Mouse (Mus musculus) gastrocnemius, adult 2 months (tissue): ENCODE results near the gene Iqcd. TPM values are rescaled to one million over a fixed set of nuclear protein-coding genes. Genes with fewer than 3 reads are reported as not detected.

Experiments used
- DNase-seq: peaks from one replicate; pipeline ENCODE4 v3.0.0; 2022
- H3K27ac ChIP-seq: fragments of 200-600 bp; 2 replicates; pipeline ENCODE4 v1.8.1; 2022; ENCODE audit warnings: mild to moderate bottlenecking
- H3K4me3 ChIP-seq: fragments of 200-600 bp; 2 replicates; pipeline ENCODE4 v1.8.1; 2022; ENCODE audit warnings: mild to moderate bottlenecking, moderate library complexity
- CTCF ChIP-seq: fragments of 200-600 bp; IDR thresholded peaks from 2 replicates; pipeline ENCODE4 v1.8.1; 2022; ENCODE audit warnings: antibody characterized with exemption, mild to moderate bottlenecking, moderate library complexity
- intact Hi-C: fragments of 180-260 bp; cut with DNase I; formaldehyde crosslinking; loops from one replicate; pipeline ENCODE4 v1.15.1; 2025
- long read RNA-seq, 2 experiments: library from polyadenylated mRNA; stranded (forward); transcript quantifications; one replicate each; pipeline ENCODE4 v2.0.0; 2021
- total RNA-seq, 2 experiments: library from RNA; stranded (reverse); gene quantifications; 2 replicates each; pipeline ENCODE4 v1.2.3; 2021

The Iqcd gene
- not detected for total RNA-seq
- long read RNA-seq, experiment 1, partial matches to known transcripts, result 0 of 1 reads
- long read RNA-seq, experiment 1, other reads (novel, unspliced or antisense), result 1 of 1 reads
- long read RNA-seq, experiment 2, result 0 reads

GRCm38 (mm10) chr5:120588569-120589094, at the start of gene Iqcd, which contains the start of gene Tpcn1:
TSS of gene Iqcd (plus strand) at chr5:120589016.
TSS of gene Tpcn1 (minus strand) at chr5:120588673.
- intact Hi-C loops, result loop anchor here (2.0 to 5.0 kb wide), 2 partner anchors 26 to 76 kb away; partner anchors contain the start of gene Slc8b1
- TF ChIP-seq CTCF, result peak; percentile 14; the same call in 1 of the 2 replicates

GRCm38 (mm10) chr5:120548236-120548850, 40.5 kb upstream of the Iqcd start:
- no peak for TF ChIP-seq CTCF
- Histone ChIP-seq H3K4me3 (no peak overlapping the region), H3K27ac (no peak overlapping the region)
- DNase-seq, result no peak
- intact Hi-C loops, result no loop called here

More at GRCm38 (mm10) chr5:120588569-120589094, at the start of gene Iqcd, which contains the start of gene Tpcn1:
- H3K27ac ChIP-seq, result peak within 1 kb of the TSS; percentile 92
- DNase-seq, result peak; percentile 100
- peak within 1 kb of the TSS; percentile 99 for H3K4me3 ChIP-seq

- intact Hi-C loops, result no loop called here
- Histone ChIP-seq H3K27ac (no peak overlapping the region), H3K4me3 (no peak overlapping the region)
- no peak for DNase-seq
- TF ChIP-seq CTCF, result no peak
Measured at GRCm38 (mm10) chr5:120550137-120550536, 38.7 kb upstream of the Iqcd start.

- no peak for DNase-seq
- TF ChIP-seq CTCF, result no peak
- Histone ChIP-seq H3K4me3 (no peak overlapping the region), H3K27ac (no peak overlapping the region)
- intact Hi-C loops, result no loop called here
Measured at GRCm38 (mm10) chr5:120550673-120551072, 38.1 kb upstream of the Iqcd start.

GRCm38 (mm10) chr5:120555871-120556270, 32.9 kb upstream of the Iqcd start:
- intact Hi-C loops, result no loop called here
- no peak overlapping the region for H3K4me3 ChIP-seq
- TF ChIP-seq CTCF, result no peak
- DNase-seq, result no peak
- no peak overlapping the region; the same call in 1 of the 2 replicates for H3K27ac ChIP-seq

- H3K4me3 ChIP-seq, result no peak overlapping the region; the same call in 1 of the 2 replicates
- intact Hi-C loops, result no loop called here
- no peak for TF ChIP-seq CTCF
- peak overlapping the region; percentile 96 for H3K27ac ChIP-seq
- no peak for DNase-seq
Measured at GRCm38 (mm10) chr5:120558041-120558440, 30.8 kb upstream of the Iqcd start.

- H3K27ac ChIP-seq, result peak overlapping the region; percentile 96
- peak; percentile 56 for DNase-seq
- intact Hi-C loops, result no loop called here
- no peak for TF ChIP-seq CTCF
- H3K4me3 ChIP-seq, result peak overlapping the region; percentile 15
Measured at GRCm38 (mm10) chr5:120558762-120559161, 30.1 kb upstream of the Iqcd start.

GRCm38 (mm10) chr5:120560129-120560615, 28.6 kb upstream of the Iqcd start:
- intact Hi-C loops, result no loop called here
- no peak for DNase-seq
- no peak for TF ChIP-seq CTCF
- Histone ChIP-seq H3K4me3 (peak overlapping the region; percentile 63), H3K27ac (peak overlapping the region; percentile 96)

GRCm38 (mm10) chr5:120560616-120561311, 28.1 kb upstream of the Iqcd start:
- H3K27ac ChIP-seq, result peak overlapping the region; percentile 96
- DNase-seq, result peak; percentile 95
- no peak for TF ChIP-seq CTCF
- intact Hi-C loops, result no loop called here
- H3K4me3 ChIP-seq, result peak overlapping the region; percentile 63

- no peak for TF ChIP-seq CTCF
- intact Hi-C loops, result loop anchor here (1.0 to 2.0 kb wide), 2 partner anchors 16 to 26 kb away; partner anchors contain the start of genes Iqcd and Tpcn1
- Histone ChIP-seq H3K4me3 (peak overlapping the region; percentile 49), H3K27ac (peak overlapping the region; percentile 89)
- peak; percentile 95 for DNase-seq
Measured at GRCm38 (mm10) chr5:120562956-120563913, 25.6 kb upstream of the Iqcd start.

GRCm38 (mm10) chr5:120563914-120564311, 24.9 kb upstream of the Iqcd start:
- H3K4me3 ChIP-seq, result no peak overlapping the region
- intact Hi-C loops, result loop anchor here (2.0 kb wide), 1 partner anchor 25 kb away; the partner anchor contains the start of genes Iqcd and Tpcn1
- H3K27ac ChIP-seq, result peak overlapping the region; percentile 89
- no peak for TF ChIP-seq CTCF
- no peak for DNase-seq
